Mouse (Mus musculus): ENCODE data around the gene Ltb4r2.

- TF ChIP-seq CTCF (IDR thresholded peaks at IDR 0.05; ENCODE audit: borderline replicate concordance, extremely low read depth, insufficient read depth, insufficient read length) (no peak), POLR2A (IDR thresholded peaks at IDR 0.05; ENCODE audit: borderline replicate concordance, extremely low read depth, insufficient read depth, insufficient read length, poor library complexity, severe bottlenecking) (no peak)
Observed at GRCm38 (mm10) chr14:55783171-55783957, 22.1 kb downstream of the Ltb4r2 start.
